Mouse (Mus musculus): ENCODE measurements around the gene Glud1.

GRCm38 (mm10) chr14:34370921-34371320, 60.4 kb downstream of the Glud1 start:
- TF ChIP-seq EP300 (IDR thresholded peaks at IDR 0.05; ENCODE audit: low read depth) (no peak), CTCF (IDR thresholded peaks at IDR 0.05; ENCODE audit: low read depth) (no peak)
